Mouse (Mus musculus): ENCODE measurements around the gene Jak1. TPM values are rescaled to one million over a fixed set of nuclear protein-coding genes. Genes with fewer than 3 reads are reported as not detected.

Jak1 gene
- total RNA-seq, 2 experiments from 2014 or later: 122 to 124 TPM

DNA sequence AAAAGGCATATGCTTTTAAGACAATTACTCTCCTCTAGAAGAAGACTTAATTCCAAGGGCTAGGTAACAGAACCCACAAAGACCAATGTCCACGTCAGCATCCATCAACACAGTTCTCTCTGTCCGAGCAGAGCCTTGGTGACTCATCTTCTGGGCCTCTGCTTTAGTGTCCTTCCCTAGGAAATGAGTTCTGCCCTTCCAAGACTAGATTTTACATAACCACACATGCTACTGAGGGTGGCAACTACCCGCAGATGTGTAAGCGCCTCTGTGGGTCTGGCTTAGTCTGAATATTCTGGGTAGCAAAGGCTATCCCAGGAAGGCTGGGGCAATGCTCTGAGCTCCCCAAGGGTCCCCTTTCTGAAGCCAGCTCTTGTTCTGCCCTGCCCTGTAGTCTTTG is 99.3 kb downstream of the Jak1 start:
- no peak for DNase-seq (ENCODE audit: low spot score in 2 of 2)
- intact Hi-C loops (cut with DNase I): loop anchor here (2.0 to 5.0 kb wide), 3 partner anchors 99 to 202 kb away; partner anchors contain the start of gene Jak1

DNA sequence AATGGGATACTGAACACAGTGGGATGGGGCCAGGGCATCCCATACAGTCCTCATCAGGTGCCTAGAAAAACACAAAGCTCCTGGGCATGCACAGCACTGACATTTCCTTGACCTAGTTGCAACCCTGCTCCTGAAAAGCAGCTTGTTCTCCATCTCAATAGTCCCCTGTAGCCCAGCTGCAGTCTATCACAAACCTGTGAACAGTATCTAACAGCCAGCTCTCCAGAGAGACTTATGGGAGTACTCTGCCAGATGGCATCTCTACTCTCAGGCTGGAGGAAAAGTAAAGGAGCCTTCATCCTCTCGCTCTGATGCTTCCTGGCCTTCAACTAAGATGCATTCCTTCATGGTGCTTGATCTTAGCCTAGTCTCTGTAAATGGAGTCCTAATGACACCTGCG is 100.4 kb downstream of the Jak1 start:
- peak in 1 of 2 experiments; percentile 56 for DNase-seq (ENCODE audit: low spot score in 2 of 2)
- intact Hi-C loops (cut with DNase I): loop anchor here (2.0 to 5.0 kb wide), 3 partner anchors 100 to 203 kb away; partner anchors contain the start of gene Jak1

DNA sequence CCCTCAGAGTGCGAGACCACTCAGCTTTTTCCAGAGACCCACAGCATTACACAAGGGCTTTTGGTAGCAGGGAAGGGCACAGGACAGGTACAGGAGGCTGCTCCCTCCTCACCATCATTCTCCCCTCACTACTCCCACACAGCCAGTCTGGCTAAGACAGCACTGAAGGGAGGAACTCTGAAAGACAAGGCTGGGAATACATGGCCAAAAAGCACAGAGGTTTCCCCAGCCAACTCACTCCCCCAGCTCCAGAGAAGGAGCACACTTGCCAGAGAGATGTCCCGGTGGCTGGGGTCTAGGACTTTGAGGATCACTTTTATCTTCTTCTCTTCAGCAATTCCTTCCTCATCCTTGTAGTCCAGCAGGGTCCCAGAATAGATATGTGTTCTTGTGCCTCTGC is 100.9 kb downstream of the Jak1 start:
- intact Hi-C loops (cut with DNase I): loop anchor here (2.0 kb wide), 1 partner anchor 101 kb away; the partner anchor contains the start of gene Jak1
- peak in 1 of 2 experiments; percentile 36 for DNase-seq (ENCODE audit: low spot score in 2 of 2)

DNA sequence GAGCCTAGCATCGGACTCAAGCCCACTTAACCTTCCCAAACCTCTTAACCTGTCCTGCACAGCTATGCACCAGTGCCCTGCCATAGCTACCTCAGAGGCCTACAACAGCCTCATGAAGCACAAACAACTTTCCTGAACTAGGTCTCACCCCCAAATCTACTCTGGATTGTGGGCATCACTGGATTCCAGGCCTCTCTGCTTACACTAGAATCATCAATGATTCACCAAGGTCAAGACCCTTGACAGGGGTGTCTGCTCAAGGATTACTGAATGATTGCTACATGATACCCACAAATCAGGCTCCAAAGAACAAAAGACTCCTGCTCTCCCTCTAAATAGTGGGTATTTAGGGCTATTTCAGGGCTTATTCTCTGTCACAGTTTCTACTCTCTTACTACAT is 104.3 kb downstream of the Jak1 start:
- no peak for DNase-seq (ENCODE audit: low spot score in 2 of 2)
- intact Hi-C loops (cut with DNase I): no loop called here

DNA sequence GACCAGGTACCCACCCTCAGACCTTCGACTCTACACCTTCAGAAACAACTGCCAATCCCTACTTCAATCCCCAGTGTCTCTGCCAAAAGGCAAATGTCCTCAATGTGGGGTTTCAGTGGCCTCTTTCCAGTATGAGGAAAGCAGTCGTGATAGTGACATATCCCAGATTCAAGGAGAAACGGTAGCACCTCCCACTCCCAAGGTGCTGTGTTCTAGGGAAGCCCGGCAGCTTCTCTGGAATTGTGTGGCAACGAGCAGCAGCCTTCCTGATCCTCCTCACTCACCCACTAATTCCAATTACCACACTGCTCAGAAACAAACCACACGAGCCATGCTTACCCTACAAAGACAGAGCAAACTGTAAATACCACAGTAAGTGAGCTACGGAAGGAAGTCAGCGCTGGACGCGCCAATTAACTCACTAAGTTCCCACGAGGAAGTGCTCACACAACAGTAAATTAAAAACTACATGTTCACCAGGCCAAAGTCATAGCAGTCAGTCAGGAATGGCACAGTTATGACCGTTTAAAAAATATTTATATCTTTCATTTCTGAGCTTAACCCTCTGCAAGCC is 105.8 kb downstream of the Jak1 start:
- DNase-seq (ENCODE audit: low spot score in 2 of 2): peak in 1 of 2 experiments; percentile 75

DNA sequence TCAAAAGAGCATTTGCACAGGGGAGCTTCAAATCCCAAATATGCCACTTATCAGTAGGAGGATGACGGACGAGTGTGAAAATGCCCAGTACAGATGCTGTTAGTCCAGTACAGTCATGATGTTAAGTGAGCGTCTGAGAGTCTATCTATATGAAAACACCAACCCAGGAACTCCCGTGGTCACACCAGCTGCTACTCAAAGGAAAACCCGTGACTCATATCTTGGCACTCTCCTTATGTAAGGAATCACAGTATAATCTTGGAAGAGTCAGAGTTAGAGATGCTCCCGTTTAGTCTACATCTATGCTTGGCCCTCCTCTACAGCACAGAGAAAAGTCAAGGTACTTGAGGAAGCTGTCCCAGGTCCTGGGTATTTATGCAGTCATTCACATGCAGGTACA is 106.8 kb downstream of the Jak1 start:
- DNase-seq (ENCODE audit: low spot score in 2 of 2): peak; percentile 49 to 94
- intact Hi-C loops (cut with DNase I): no loop called here

More for the DNA sequence above, 105.8 kb downstream of the Jak1 start:
- intact Hi-C loops (cut with DNase I): no loop called here

DNA sequence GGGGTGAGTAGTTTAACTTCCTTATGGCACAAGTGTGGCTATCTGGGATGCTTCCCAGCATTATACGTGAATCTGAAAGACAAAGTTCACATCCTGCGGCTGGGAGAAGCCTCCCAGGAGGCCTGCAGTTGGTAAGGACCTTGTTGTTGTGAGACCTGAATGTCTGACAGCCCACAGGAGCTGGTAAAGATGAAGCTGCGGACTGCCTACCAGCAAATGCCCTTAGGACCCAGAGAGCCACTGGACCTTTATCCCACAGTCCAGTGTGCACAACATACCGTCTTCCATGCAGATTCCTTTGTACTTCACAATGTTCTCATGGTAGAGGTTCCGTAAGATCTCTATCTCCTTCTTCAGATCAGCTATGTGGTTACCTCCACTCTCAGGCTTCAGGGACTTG is 107.6 kb downstream of the Jak1 start:
- DNase-seq (ENCODE audit: low spot score in 2 of 2): no peak
- intact Hi-C loops (cut with DNase I): no loop called here

DNA sequence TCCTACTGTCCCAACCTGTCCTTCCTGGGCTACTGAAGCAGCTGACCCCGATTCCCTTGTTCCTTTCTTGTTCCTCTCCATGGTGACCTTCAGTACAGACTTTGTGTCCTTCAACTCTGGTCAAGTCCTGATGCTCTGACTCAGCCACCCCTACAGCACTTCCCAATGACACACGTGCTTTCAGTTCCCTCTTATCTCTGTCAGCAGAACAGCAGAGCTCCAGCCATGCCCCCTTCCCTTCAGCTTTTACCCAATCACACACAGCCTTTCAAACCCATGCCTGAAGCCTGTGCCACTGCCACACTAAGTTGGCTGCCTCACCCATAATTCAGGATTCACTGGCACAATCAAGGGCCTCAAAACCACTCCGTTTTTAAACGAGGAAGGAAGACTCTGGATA is 109.5 kb downstream of the Jak1 start:
- intact Hi-C loops (cut with DNase I): no loop called here
- no peak for DNase-seq (ENCODE audit: low spot score in 2 of 2)

DNA sequence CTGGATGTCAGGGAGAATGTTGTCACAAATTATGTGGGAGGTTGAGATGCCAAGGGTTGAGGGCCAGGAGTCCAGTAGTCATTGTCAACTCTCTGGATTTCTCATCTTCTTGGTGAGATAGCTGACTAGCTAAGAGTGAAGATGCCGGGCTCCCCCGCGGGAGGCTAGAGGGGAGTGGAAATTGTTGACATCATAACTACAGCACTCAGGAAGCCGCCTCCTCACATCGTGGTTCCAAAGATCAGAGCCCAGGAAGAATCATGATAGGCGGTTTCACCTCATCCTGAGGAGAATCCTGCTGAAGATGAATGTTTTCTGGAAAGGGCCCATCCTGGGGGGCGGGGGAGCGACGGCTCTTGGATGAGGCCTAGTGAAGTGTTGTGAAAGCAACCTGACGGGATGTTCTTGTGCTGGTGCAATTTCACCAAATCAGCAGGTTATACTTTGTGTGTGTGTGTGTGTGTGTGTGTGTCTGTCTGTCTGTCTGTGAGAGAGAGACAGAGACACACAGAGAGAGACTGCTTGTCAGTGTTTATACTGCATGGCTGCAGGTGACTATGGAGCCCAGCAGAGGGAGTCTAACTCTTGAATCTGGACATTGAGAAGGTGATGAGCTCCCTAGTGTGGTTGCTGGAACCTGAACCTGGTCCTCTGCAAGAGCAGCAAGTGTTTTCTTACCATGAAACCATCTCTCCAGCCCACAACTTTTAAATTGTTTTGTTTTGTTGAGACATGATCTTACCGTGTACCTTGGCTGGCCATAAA is 118.0 kb downstream of the Jak1 start:
- peak in 1 of 2 experiments; percentile 28 for DNase-seq (ENCODE audit: low spot score in 2 of 2)
- intact Hi-C loops (cut with DNase I): loop anchor here (1.0 to 5.0 kb wide), 3 partner anchors 149 to 559 kb away; no protein-coding TSS in a partner anchor

DNA sequence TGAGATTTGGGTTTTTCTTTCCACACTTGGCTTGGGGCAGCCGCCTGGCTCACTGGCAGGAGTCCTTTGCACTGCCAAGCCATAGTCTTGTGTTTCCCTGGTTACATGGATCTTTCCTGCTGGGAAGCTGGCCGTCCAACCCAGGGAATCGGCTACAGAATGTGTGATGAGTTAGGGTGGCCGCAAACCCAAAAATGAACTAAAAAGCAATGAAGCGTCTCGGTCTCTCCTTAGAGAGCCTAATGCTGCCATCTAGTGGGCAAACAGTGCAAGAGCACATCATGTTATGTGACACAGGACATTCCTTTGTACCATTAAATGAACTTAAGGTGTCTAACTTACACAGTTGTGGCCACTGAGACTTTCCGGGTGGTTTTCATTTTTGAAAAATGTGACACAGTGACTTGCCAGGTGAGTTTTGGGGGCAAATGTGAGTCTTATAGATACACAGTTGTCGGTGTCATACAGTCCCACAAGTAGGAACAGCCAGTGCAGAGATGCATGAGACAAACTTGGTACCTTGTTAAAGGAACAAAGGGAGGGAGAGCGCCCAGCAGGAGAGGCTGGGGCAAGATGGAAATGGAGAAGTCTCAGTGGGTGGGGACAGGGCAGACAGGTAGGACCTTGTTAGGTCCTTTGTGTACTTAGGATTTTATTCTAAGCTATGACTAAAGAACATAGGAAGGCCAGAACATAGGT is 118.9 kb downstream of the Jak1 start:
- peak; percentile 80 to 88 for DNase-seq (ENCODE audit: low spot score in 2 of 2)
- intact Hi-C loops (cut with DNase I): loop anchor here (1.0 to 5.0 kb wide), 3 partner anchors 148 to 558 kb away; no protein-coding TSS in a partner anchor

DNA sequence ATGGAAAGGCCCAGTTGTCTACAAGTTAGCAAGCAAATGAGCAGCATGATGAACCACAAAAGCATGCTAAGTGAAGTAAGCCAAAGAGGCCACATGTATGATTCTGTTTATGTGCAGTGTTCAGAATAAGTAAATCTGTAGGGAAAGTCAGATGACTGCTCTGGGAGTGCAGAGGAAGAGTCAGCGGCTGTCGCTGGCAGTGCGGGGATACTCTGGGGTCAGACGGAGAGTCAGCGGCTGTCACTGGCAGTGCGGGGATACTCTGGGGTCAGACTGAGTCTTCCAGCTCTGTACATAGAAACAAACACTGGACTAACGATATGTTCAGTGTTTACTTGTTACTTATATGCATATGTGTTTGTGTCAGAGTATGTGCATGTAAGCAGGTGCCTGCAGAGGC is 120.3 kb downstream of the Jak1 start:
- DNase-seq (ENCODE audit: low spot score in 2 of 2): no peak
- intact Hi-C loops (cut with DNase I): loop anchor here (5.0 kb wide), 1 partner anchor 417 kb away; no protein-coding TSS in a partner anchor

DNA sequence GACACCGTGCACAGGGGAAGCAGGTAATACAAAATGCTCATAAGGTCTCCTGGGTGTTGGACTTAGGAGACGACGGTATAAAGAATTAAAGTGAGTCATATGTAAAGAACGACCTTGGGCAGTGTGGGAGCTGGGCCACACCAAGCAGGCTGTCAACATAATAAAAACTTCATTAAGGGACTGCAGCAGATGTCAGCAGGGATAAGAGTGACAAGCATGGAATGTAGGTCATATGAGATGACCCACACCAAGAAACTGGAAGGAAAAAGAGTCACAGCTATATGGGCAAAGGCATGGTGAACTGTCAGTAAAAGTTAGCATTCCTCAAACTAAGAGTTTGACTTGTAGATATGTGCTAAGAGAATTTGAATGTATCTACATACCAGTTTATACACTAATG is 120.7 kb downstream of the Jak1 start:
- no peak for DNase-seq (ENCODE audit: low spot score in 2 of 2)
- intact Hi-C loops (cut with DNase I): no loop called here

DNA sequence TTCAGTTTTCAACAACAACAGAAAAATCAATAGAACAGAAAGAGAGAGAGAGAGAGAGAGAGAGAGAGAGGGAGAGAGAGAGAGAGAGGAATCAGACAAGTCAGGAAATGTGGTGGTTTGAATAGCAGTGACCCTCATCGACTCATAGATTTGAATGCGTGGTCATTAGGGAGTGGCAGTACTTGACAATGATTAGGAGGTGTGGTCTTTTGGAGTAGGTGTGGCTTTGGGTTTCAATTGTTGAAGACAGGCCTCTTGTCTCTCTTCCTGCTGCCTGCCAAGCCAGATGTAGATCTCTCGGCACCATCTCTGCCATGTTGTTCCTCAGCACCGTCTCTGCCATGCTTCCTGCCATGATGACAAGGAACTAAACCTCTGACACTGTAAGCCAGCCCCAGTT is 121.2 kb downstream of the Jak1 start:
- intact Hi-C loops (cut with DNase I): no loop called here
- no peak for DNase-seq (ENCODE audit: low spot score in 2 of 2)

DNA sequence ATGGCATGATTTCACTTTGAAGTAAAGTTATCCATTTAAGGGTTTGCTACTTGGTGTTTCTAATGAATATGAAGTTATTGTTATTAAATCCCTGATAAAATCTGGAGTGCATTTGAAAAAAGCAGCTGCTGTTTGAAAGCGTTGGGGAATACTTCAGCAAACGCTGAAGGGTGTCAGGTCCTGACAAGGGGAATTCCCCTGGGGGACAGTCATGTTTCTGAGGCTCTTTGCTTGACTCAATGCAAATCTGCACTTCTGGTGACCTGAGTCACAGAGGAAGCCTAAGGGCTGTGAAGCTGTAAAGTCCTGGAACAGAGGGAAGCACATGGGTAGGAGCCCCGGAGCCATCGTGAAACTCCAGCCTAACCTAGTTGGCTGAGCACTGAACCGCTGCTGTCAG is 123.3 kb downstream of the Jak1 start:
- intact Hi-C loops (cut with DNase I): no loop called here
- no peak for DNase-seq (ENCODE audit: low spot score in 2 of 2)

DNA sequence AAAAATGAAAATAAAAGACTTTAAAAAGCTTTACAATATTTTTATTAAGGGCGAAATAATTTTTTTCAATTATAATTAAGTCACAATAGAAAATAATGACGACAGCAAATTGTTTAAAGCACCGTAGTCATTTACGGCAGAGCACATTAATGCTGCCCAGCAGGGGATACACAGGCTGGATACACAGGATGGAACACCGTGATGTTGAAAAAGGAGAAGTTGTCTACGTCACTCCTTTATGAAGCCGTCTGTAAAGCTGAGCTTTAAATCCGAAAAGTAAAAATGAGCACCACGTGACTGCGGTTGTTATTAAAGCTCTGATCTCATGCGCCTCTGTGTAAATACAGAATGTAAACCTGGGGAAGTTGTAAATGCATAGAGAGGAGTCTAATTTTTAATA is 127.1 kb downstream of the Jak1 start:
- no peak for DNase-seq (ENCODE audit: low spot score in 2 of 2)
- intact Hi-C loops (cut with DNase I): no loop called here

DNA sequence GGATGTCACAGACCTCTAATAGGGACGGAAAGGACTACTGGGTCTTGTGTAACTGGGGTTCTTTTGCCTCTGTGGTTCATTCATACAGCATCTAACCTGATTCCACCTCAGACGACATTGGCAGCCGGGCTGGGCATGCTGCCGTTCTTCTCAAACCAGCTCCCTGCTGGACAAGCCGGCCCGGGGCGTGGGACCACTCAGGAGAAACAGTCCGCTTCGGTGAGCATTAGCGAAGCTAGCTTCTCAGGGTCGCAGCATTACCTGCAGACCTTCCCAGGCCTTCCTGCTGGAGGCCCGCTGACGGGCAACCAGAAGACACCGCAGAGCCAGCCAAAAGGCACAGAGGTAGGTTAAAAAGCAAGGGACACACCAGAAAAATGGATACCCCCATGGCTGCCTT is 129.2 kb downstream of the Jak1 start:
- intact Hi-C loops (cut with DNase I): no loop called here
- no peak for DNase-seq (ENCODE audit: low spot score in 2 of 2)

DNA sequence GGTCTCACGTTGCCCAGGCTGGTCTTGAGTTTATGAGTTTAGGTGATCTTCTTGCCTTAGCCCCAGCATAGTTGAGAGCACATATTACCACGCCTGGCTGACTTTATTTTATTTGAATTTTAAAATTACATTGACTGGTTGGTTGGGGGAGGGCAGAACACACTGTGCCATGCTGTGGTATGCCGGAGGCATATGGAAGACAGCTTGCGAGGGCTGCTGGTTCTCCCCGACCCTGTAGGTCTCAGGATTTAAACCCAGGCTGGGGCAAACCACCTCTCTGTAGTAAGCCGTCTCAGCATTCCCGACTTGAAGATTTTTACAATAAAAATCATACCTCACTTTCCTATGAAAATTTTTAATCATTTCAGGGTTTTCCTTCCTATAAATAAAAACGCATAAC is 130.1 kb downstream of the Jak1 start:
- intact Hi-C loops (cut with DNase I): no loop called here
- DNase-seq (ENCODE audit: low spot score in 2 of 2): no peak

DNA sequence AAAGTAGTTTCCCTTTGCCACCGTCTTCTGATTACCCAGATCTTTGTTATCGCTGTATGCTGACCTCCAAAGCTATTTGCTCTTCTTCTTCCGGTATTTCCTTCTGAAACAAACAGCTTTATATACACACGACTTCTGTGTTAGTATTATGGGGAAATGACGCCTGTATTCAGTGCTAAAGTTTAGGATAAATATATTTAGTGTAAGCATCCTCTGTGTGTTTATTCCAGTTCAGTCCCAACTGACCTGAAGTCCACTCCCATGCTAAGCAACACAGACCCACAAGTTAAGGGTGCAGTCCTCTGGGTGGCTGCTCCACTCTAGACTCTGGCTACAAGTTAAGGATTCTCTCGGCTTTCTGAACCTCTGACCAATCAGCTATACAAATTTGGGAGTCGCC is 144.1 kb downstream of the Jak1 start:
- intact Hi-C loops (cut with DNase I): no loop called here
- DNase-seq (ENCODE audit: low spot score in 2 of 2): no peak

DNA sequence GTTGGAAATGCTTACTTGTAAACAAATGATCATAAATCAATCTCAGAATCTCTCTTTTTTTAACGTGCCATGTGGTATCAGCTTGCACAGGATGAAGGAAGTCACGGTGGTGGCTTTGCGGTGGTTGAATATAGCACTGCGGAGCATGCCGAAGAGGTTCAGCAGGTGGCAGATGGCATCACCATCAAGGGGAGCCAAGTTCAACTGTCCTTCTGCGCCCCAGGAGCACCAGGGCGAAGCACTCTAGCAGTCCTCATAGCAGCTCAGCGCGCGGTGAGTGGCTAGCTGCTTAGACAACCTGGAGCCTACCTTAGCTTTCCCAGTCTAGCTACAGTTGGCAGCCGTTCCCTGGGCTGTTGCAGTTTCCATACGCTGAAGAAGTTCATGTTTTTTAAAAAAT is 158.0 kb downstream of the Jak1 start:
- no peak for DNase-seq (ENCODE audit: low spot score in 2 of 2)
- intact Hi-C loops (cut with DNase I): no loop called here

All from left cerebral cortex, postnatal 25 days (tissue).